Mouse (Mus musculus) lung, adult 2 months (tissue): ENCODE results near the gene Kmt5b. TPM values are rescaled to one million over a fixed set of nuclear protein-coding genes. Genes with fewer than 3 reads are reported as not detected.

Source experiments
- DNase-seq: peaks from one replicate; pipeline ENCODE4 v3.0.0; 2022
- H3K4me1 ChIP-seq: fragments of 200-500 bp; 2 replicates; pipeline ENCODE4 v1.6.1; 2011; ENCODE audit warnings: low read length; ENCODE audit not compliant: control insufficient read depth, insufficient read depth
- H3K4me3 ChIP-seq: fragments of 200-500 bp; replicated peaks from 2 replicates; pipeline ENCODE3; 2011; ENCODE audit warnings: low read depth, mild to moderate bottlenecking, control low read depth, low read length; ENCODE audit errors: extremely low read depth
- CTCF ChIP-seq: fragments of 200-500 bp; IDR thresholded peaks from 2 replicates; pipeline ENCODE4 v1.5.1; 2011; ENCODE audit warnings: mild to moderate bottlenecking, low read length, control low read depth; ENCODE audit not compliant: insufficient read depth
- POLR2A ChIP-seq: fragments of 200-500 bp; IDR thresholded peaks from 2 replicates; pipeline ENCODE4 v1.6.1; 2011; ENCODE audit warnings: low read depth, mild to moderate bottlenecking, control low read depth, low read length, borderline replicate concordance; ENCODE audit errors: extremely low read depth
- WGBS: fragments of 180-500 bp; shearing (Covaris S2); methylation state at CpG from one replicate; pipeline ENCODE4 v1.1.7; 2018; 5-methylcytosine and 5-hydroxymethylcytosine counted together
- polyA plus RNA-seq: library from polyadenylated mRNA; depleted of rRNA; stranded (reverse); fragments of >200 nt; gene quantifications from 2 replicates; pipeline ENCODE4 v1.2.3, GENCODE M21; 2012; rRNA removed

Kmt5b gene
- 19.6 and 23.7 TPM in 2 replicates for polyA plus RNA-seq

- peak; percentile 73 for DNase-seq
- TF ChIP-seq CTCF (no peak), POLR2A (no peak; the same call in none of the 2 replicates)
- Histone ChIP-seq H3K4me1 (peaks cover 6% of the 10 kb centered on the region; the same call in 1 of the 2 replicates), H3K4me3 (peak within 1 kb of the TSS; percentile 81)
- WGBS = under 1% methylated on average over 39 of the region's 39 CpGs
Observed at GRCm38 (mm10) chr19:3767276-3767780, at the start of gene Kmt5b. TSS of gene Kmt5b (plus strand) at chr19:3767421.

- peak overlapping the region; percentile 59 for H3K4me3 ChIP-seq
- WGBS = 37% methylated on average over 19 of the region's 19 CpGs
- TF ChIP-seq POLR2A = no peak
- peak; percentile 71 for TF ChIP-seq CTCF
- H3K4me1 ChIP-seq = 0 out of 2 replicates have a peak, but pooled peaks cover 2% of the 10 kb centered on the region
- no peak for DNase-seq
Observed at GRCm38 (mm10) chr19:3718481-3719361, 48.5 kb upstream of the Kmt5b start.

- DNase-seq = peak; percentile 84
- 0 out of 2 replicates have a peak, but pooled peaks cover 2% of the 10 kb centered on the region for H3K4me1 ChIP-seq
- TF ChIP-seq POLR2A (no peak), CTCF (peak; percentile 54)
- WGBS = 1% methylated on average over 27 of the region's 27 CpGs
- peak overlapping the region; percentile 59 for H3K4me3 ChIP-seq
Observed at GRCm38 (mm10) chr19:3719362-3719891, 47.8 kb upstream of the Kmt5b start.

- no peak overlapping the region for H3K4me3 ChIP-seq
- 0 out of 2 replicates have a peak, but pooled peaks cover 2% of the 10 kb centered on the region for H3K4me1 ChIP-seq
- DNase-seq = no peak
- 89% methylated on average over 9 of the region's 9 CpGs for WGBS
- TF ChIP-seq POLR2A (no peak), CTCF (no peak)
Observed at GRCm38 (mm10) chr19:3723170-3723569, 44.1 kb upstream of the Kmt5b start.

GRCm38 (mm10) chr19:3723904-3724303 is 43.3 kb upstream of the Kmt5b start:
- Histone ChIP-seq H3K4me1 (0 out of 2 replicates have a peak, but pooled peaks cover under 1% of the 10 kb centered on the region), H3K4me3 (no peak overlapping the region)
- WGBS = 75% methylated on average over 4 of the region's 4 CpGs
- peak; percentile 41 for DNase-seq
- no peak for TF ChIP-seq POLR2A
- TF ChIP-seq CTCF = peak; percentile 34

- TF ChIP-seq CTCF (peak; percentile 56), POLR2A (no peak)
- Histone ChIP-seq H3K4me3 (no peak overlapping the region), H3K4me1 (no peaks in the 10 kb centered on the region)
- WGBS = 17% methylated on average over 1 of the region's 1 CpGs
- peak; percentile 67 for DNase-seq
Observed at GRCm38 (mm10) chr19:3724779-3725178, 42.4 kb upstream of the Kmt5b start.

- 59% methylated on average over 2 of the region's 2 CpGs for WGBS
- H3K4me3 ChIP-seq = no peak overlapping the region
- H3K4me1 ChIP-seq = no peaks in the 10 kb centered on the region
- TF ChIP-seq CTCF = no peak
- no peak for TF ChIP-seq POLR2A
- no peak for DNase-seq
Observed at GRCm38 (mm10) chr19:3728901-3729300, 38.3 kb upstream of the Kmt5b start.

- 67% methylated on average over 7 of the region's 7 CpGs for WGBS
- no peak overlapping the region for H3K4me3 ChIP-seq
- H3K4me1 ChIP-seq = no peaks in the 10 kb centered on the region
- DNase-seq = no peak
- TF ChIP-seq CTCF (no peak), POLR2A (no peak)
Observed at GRCm38 (mm10) chr19:3730781-3731646, 36.2 kb upstream of the Kmt5b start.

GRCm38 (mm10) chr19:3736001-3736400 is 31.2 kb upstream of the Kmt5b start:
- Histone ChIP-seq H3K4me1 (no peaks in the 10 kb centered on the region), H3K4me3 (no peak overlapping the region)
- TF ChIP-seq CTCF (no peak), POLR2A (no peak)
- no peak for DNase-seq
- 84% methylated on average over 3 of the region's 3 CpGs for WGBS
